Mouse (Mus musculus) spleen, adult 2 months (tissue): ENCODE results near the gene Dhx9. TPM values are rescaled to one million over a fixed set of nuclear protein-coding genes. Genes with fewer than 3 reads are reported as not detected.
"Not testable (repeated sequence)": the region's sequence is repeated elsewhere in the genome, so short reads cannot be mapped to it uniquely, and the experiment has no call there.

ENCODE experiments used
- DNase-seq, 2 experiments: peaks; one replicate each; pipeline versions ENCODE4 v3.0.0 to v3.0.0-alpha.2; 2012 to 2021; ENCODE audit warnings: low spot score in 2 of 2, low read depth in 1 of 2
- H3K27ac ChIP-seq: fragments of 200-500 bp; 2 replicates; pipeline ENCODE4 v1.5.1; 2012; ENCODE audit warnings: low read length, inconsistent platforms; ENCODE audit not compliant: insufficient read depth
- H3K27me3 ChIP-seq: fragments of 200-500 bp; 2 replicates; pipeline ENCODE4 v1.6.1; 2012; ENCODE audit warnings: mild to moderate bottlenecking, moderate library complexity, low read length, inconsistent platforms; ENCODE audit not compliant: control insufficient read depth, insufficient read depth
- H3K36me3 ChIP-seq: fragments of 200-500 bp; 2 replicates; pipeline ENCODE4 v1.6.1; 2012; ENCODE audit warnings: mild to moderate bottlenecking, low read length, inconsistent platforms; ENCODE audit not compliant: control insufficient read depth, insufficient read depth
- H3K4me1 ChIP-seq: fragments of 200-500 bp; 2 replicates; pipeline ENCODE4 v1.6.1; 2011; ENCODE audit warnings: inconsistent platforms; ENCODE audit not compliant: control insufficient read depth, insufficient read depth, insufficient read length
- H3K4me3 ChIP-seq: fragments of 200-500 bp; 2 replicates; pipeline ENCODE4 v1.5.1; 2011; ENCODE audit warnings: mild to moderate bottlenecking, inconsistent platforms; ENCODE audit not compliant: insufficient read depth, insufficient read length; ENCODE audit errors: extremely low read depth
- CTCF ChIP-seq: fragments of 200-500 bp; IDR thresholded peaks from 2 replicates; pipeline ENCODE4 v1.5.1; 2011; ENCODE audit warnings: mild to moderate bottlenecking, inconsistent platforms; ENCODE audit not compliant: insufficient read depth, insufficient read length, insufficient replicate concordance; ENCODE audit errors: extremely low read depth
- POLR2A ChIP-seq: fragments of 200-500 bp; IDR thresholded peaks from 2 replicates; pipeline ENCODE4 v1.6.1; 2011; ENCODE audit warnings: low read depth, low read length, inconsistent platforms
- WGBS: fragments of 180-500 bp; shearing (Covaris S2); methylation state at CpG from one replicate; pipeline ENCODE4 v1.1.7; 2018; 5-methylcytosine and 5-hydroxymethylcytosine counted together
- polyA plus RNA-seq: library from polyadenylated mRNA; depleted of rRNA; stranded (reverse); fragments of >200 nt; gene quantifications from 2 replicates; pipeline ENCODE4 v1.2.3, GENCODE M21; 2012

Dhx9 gene
- polyA plus RNA-seq, 1 experiment = 10.9 TPM

- Histone ChIP-seq H3K4me1 (no peaks in the 10 kb centered on the region), H3K4me3 (no peak overlapping the region), H3K27ac (no peak overlapping the region), H3K27me3 (no peaks in the 10 kb centered on the region), H3K36me3 (no peaks in the 10 kb centered on the region)
- TF ChIP-seq POLR2A = no peak
- 75% methylated on average over 2 of the region's 2 CpGs for WGBS
- DNase-seq = no peak
Observed at GRCm38 (mm10) chr1:153510330-153511009, 23.0 kb upstream of the Dhx9 start.

GRCm38 (mm10) chr1:153509569-153509968 is 22.1 kb upstream of the Dhx9 start:
- H3K4me1 ChIP-seq, DNase-seq, H3K4me3 ChIP-seq, H3K27me3 ChIP-seq, H3K27ac ChIP-seq, H3K36me3 ChIP-seq: not testable (repeated sequence)
- 86% methylated on average over 8 of the region's 8 CpGs for WGBS

- Histone ChIP-seq H3K4me3 (no peak overlapping the region), H3K27me3 (no peaks in the 10 kb centered on the region), H3K36me3 (no peaks in the 10 kb centered on the region), H3K4me1 (no peaks in the 10 kb centered on the region), H3K27ac (no peak overlapping the region)
- TF ChIP-seq CTCF = no peak
- no peak for TF ChIP-seq POLR2A
- DNase-seq = no peak
- 60% methylated on average over 6 of the region's 6 CpGs for WGBS
Observed at GRCm38 (mm10) chr1:153509012-153509411, 21.6 kb upstream of the Dhx9 start.

GRCm38 (mm10) chr1:153506266-153506665 is 18.8 kb upstream of the Dhx9 start:
- TF ChIP-seq CTCF (no peak), POLR2A (no peak)

GRCm38 (mm10) chr1:153501644-153502321 is 14.3 kb upstream of the Dhx9 start:
- Histone ChIP-seq H3K27ac (peak overlapping the region; percentile 68), H3K4me1 (no peaks in the 10 kb centered on the region), H3K27me3 (no peaks in the 10 kb centered on the region), H3K36me3 (no peaks in the 10 kb centered on the region), H3K4me3 (no peak overlapping the region)
- no peak for DNase-seq
- WGBS = 70% methylated on average over 5 of the region's 5 CpGs
- TF ChIP-seq CTCF = no peak
- TF ChIP-seq POLR2A = no peak

More at GRCm38 (mm10) chr1:153506266-153506665, 18.8 kb upstream of the Dhx9 start:
- H3K4me1 ChIP-seq = no peaks in the 10 kb centered on the region
- no peaks in the 10 kb centered on the region for H3K36me3 ChIP-seq
- H3K27me3 ChIP-seq = no peaks in the 10 kb centered on the region
- WGBS = 87% methylated on average over 6 of the region's 6 CpGs
- H3K27ac ChIP-seq = no peak overlapping the region
- DNase-seq = no peak
- no peak overlapping the region for H3K4me3 ChIP-seq

- Histone ChIP-seq H3K4me1 (no peaks in the 10 kb centered on the region), H3K27ac (no peak overlapping the region), H3K4me3 (no peak overlapping the region), H3K36me3 (no peaks in the 10 kb centered on the region), H3K27me3 (no peaks in the 10 kb centered on the region)
- TF ChIP-seq CTCF = no peak
- TF ChIP-seq POLR2A = no peak
- WGBS = 96% methylated on average over 9 of the region's 9 CpGs
- no peak for DNase-seq
Observed at GRCm38 (mm10) chr1:153500030-153500429, 12.6 kb upstream of the Dhx9 start.

GRCm38 (mm10) chr1:153496030-153496429 is 8.6 kb upstream of the Dhx9 start:
- H3K27me3 ChIP-seq = no peaks in the 10 kb centered on the region
- no peak for DNase-seq
- WGBS = 78% methylated on average over 3 of the region's 3 CpGs
- H3K36me3 ChIP-seq = no peaks in the 10 kb centered on the region
- no peak overlapping the region for H3K27ac ChIP-seq
- H3K4me1 ChIP-seq = peaks cover 7% of the 10 kb centered on the region; the same call in 1 of the 2 replicates
- H3K4me3 ChIP-seq = no peak overlapping the region
- TF ChIP-seq CTCF (no peak), POLR2A (no peak)
